23 mouse cellular contexts compared by ENCODE assay signal in the genomic region with DNA sequence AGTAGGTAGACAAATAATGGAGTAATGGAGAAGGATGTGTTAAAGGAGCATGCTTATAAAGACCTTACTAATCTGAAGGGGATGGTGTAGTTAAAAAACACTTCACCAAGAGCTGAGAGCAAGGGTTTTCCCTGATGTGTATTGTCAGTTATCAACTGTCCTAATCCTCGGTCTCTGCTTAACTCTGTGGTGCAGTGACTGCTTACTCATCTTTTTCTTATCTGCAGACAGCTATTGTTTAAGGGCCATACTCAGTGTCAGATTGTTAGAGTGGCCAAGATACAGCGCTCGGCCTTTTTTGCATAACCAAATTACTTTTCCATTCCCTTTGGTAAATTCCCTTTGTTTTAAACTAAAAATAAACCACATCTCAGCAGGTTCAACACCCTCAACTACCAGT. TPM values are rescaled to one million over a fixed set of nuclear protein-coding genes. Genes with fewer than 3 reads are reported as not detected.
DNase-seq lines count a peak whose midpoint lies in the region; ATAC-seq and TF ChIP-seq lines count a peak whose summit lies in the region.
"Had no signal": no experiment of that assay in that cellular context is flagged by ENCODE, and none has a peak within 500 bp of the region (broad histone marks: within the 10 kb centered on the region; RNA-seq: fewer than 3 reads in every experiment).

No protein-coding gene starts in this region.

- H3K4me2 ChIP-seq in lung, postnatal 0 days (replicated peaks; ENCODE audit: low read depth, low read length), result no peak overlapping the region
- H3K4me2 ChIP-seq: forebrain, embryonic 13.5 days; heart, embryonic 15.5 days; hindbrain, embryonic 14.5 days had no signal

- no peaks in the 10 kb centered on the region for H3K4me1 ChIP-seq in lung, postnatal 0 days (ENCODE audit: insufficient read depth, low read depth, low read length)
- H3K4me1 ChIP-seq in lung, adult 2 months (ENCODE audit: control insufficient read depth, insufficient read depth, low read length), result no peaks in the 10 kb centered on the region
- H3K4me1 ChIP-seq in embryonic facial prominence, embryonic 10.5 days, result no peaks in the 10 kb centered on the region
- H3K4me1 ChIP-seq: forebrain, embryonic 13.5 days; heart, embryonic 10.5 days; heart, embryonic 15.5 days; hindbrain, embryonic 10.5 days had no signal

- no peak overlapping the region for H3K9ac ChIP-seq in lung, postnatal 0 days (replicated peaks; ENCODE audit: low read depth)
- H3K9ac ChIP-seq: forebrain, embryonic 13.5 days; forebrain, postnatal 0 days; heart, embryonic 15.5 days; hindbrain, embryonic 14.5 days had no signal

- H3K27ac ChIP-seq in lung, postnatal 0 days (ENCODE audit: low read length), result no peak overlapping the region
- no peak overlapping the region for H3K27ac ChIP-seq in embryonic facial prominence, embryonic 10.5 days (replicated peaks)
- H3K27ac ChIP-seq: forebrain, embryonic 13.5 days; heart, embryonic 10.5 days; heart, embryonic 15.5 days; hindbrain, embryonic 10.5 days; hindbrain, embryonic 14.5 days had no signal

- no peaks in the 10 kb centered on the region for H3K36me3 ChIP-seq in lung, postnatal 0 days (ENCODE audit: insufficient read depth, low read length)
- H3K36me3 ChIP-seq in embryonic facial prominence, embryonic 10.5 days (replicated peaks), result no peaks in the 10 kb centered on the region
- H3K36me3 ChIP-seq: heart, embryonic 10.5 days; heart, embryonic 15.5 days; hindbrain, embryonic 10.5 days had no signal

- peak; percentile 43 for DNase-seq in lung, postnatal 0 days (ENCODE audit: low spot score)
- DNase-seq in lung, adult 2 months, result no peak
- DNase-seq in adrenal gland, adult 18-20 months (ENCODE audit: low spot score in 2 of 2), result no peak
- DNase-seq in ovary, postnatal 36 days (ENCODE audit: low spot score), result no peak
- no peak for DNase-seq in embryonic facial prominence, embryonic 10.5 days (ENCODE audit: low spot score)
- DNase-seq: adrenal gland, adult 8-10 months; adrenal gland, postnatal 36 days; cerebellum, adult 11-12 months; cerebellum, adult 9-10 months; cerebellum, postnatal 25 days; forebrain, postnatal 0 days; gastrocnemius, postnatal 25 days; heart, adult 11 months; heart, postnatal 14 days had no signal

- no peak for TF ChIP-seq POLR2A in lung, adult 2 months (IDR thresholded peaks at IDR 0.05; ENCODE audit: borderline replicate concordance, extremely low read depth, low read depth, low read length)

- ATAC-seq in lung, postnatal 0 days, result no peak
- peak; percentile 36 for ATAC-seq in activated CD4-positive, CD25-positive, alpha-beta regulatory T cell, adult 4 months
- ATAC-seq in inflammation-experienced regulatory T-cells, adult 6 months, result peak; percentile 53
- ATAC-seq: forebrain, embryonic 13.5 days; forebrain, postnatal 0 days; intestine, postnatal 0 days; Patski had no signal

- no peak for TF ChIP-seq EP300 in lung, postnatal 0 days (IDR thresholded peaks at IDR 0.05)

- WGBS in lung, postnatal 0 days, result 33% methylated on average over 3 of the region's 3 CpGs
- WGBS in lung, adult 2 months, result 49% methylated on average over 3 of the region's 3 CpGs
- 87% methylated on average over 3 of the region's 3 CpGs for WGBS in embryonic facial prominence, embryonic 10.5 days

- H3K4me3 ChIP-seq in lung, postnatal 0 days (ENCODE audit: low read depth, low read length), result no peak overlapping the region
- H3K4me3 ChIP-seq in lung, adult 2 months (replicated peaks; ENCODE audit: extremely low read depth, low read depth, low read length), result no peak overlapping the region
- H3K4me3 ChIP-seq in embryonic facial prominence, embryonic 10.5 days, result no peak overlapping the region
- H3K4me3 ChIP-seq: forebrain, embryonic 13.5 days; heart, embryonic 10.5 days; heart, embryonic 15.5 days; hindbrain, embryonic 10.5 days had no signal

- no peaks in the 10 kb centered on the region for H3K27me3 ChIP-seq in lung, postnatal 0 days (replicated peaks; ENCODE audit: insufficient read depth, low read length)
- H3K27me3 ChIP-seq in embryonic facial prominence, embryonic 10.5 days (replicated peaks; ENCODE audit: low read depth, poor library complexity, severe bottlenecking), result no peaks in the 10 kb centered on the region
- H3K27me3 ChIP-seq: forebrain, embryonic 13.5 days; heart, embryonic 15.5 days had no signal

- H3K9me3 ChIP-seq in lung, postnatal 0 days (ENCODE audit: low read length), result no peaks in the 10 kb centered on the region
- no peaks in the 10 kb centered on the region for H3K9me3 ChIP-seq in embryonic facial prominence, embryonic 10.5 days
- H3K9me3 ChIP-seq: forebrain, embryonic 13.5 days; heart, embryonic 10.5 days; heart, embryonic 15.5 days; hindbrain, embryonic 10.5 days had no signal

- no peak for TF ChIP-seq CTCF in lung, postnatal 0 days (IDR thresholded peaks at IDR 0.05)
- no peak for TF ChIP-seq CTCF in lung, adult 2 months (IDR thresholded peaks at IDR 0.05; ENCODE audit: insufficient read depth, low read length)

RNA-seq across cellular contexts. Expression of gene Stat1, which starts 52.5 kb away (rescaled TPM):
- polyA plus RNA-seq in lung, postnatal 0 days (2015; fragmentation: Nextera tagmentation; extraction: Ambion mirVana), result 36.3 and 39.3 TPM in 2 replicates
- polyA plus RNA-seq in lung, adult 2 months (2012; rRNA removed), result 59.1 and 62.6 TPM in 2 replicates
- 100 to 1,000 TPM; 697 to 904 TPM for polyA plus RNA-seq in activated CD4-positive, CD25-positive, alpha-beta regulatory T cell, adult 4 months (2017; shearing (Covaris generic))
- polyA plus RNA-seq in inflammation-experienced regulatory T-cells, adult 6 months (2017; shearing (Covaris generic)), result 1,000 to 10,000 TPM in 2 of 3 experiments, 100 to 1,000 TPM in 1; 639 to 1,069 (median 1,003) TPM
- 100 to 1,000 TPM in 1 of 2 experiments, 10 to 100 TPM in 1; 93.0 to 102 TPM for total RNA-seq in adrenal gland, adult 18-20 months (2021)
- 10.9 and 11.5 TPM in 2 replicates for polyA plus RNA-seq in embryonic facial prominence, embryonic 10.5 days (2016; fragmentation: Nextera tagmentation; extraction: Ambion mirVana)

Comparison
In these comparisons a context has a peak if more than half of its experiments do, and no peak if none do; other contexts are left out.
1. RNA of gene Stat1, which starts 52.5 kb away (polyA plus RNA-seq): 639 to 1,069 TPM in inflammation-experienced regulatory T-cells, adult 6 months and 697 to 904 TPM in activated CD4-positive, CD25-positive, alpha-beta regulatory T cell, adult 4 months; 59.1 to 62.6 TPM in lung, adult 2 months, 36.3 to 39.3 TPM in lung, postnatal 0 days and 10.9 to 11.5 TPM in embryonic facial prominence, embryonic 10.5 days; every median in the first group is over 10 times any median in the second.